Mouse (Mus musculus) testis, adult 2 months (tissue): ENCODE measurements around the gene Usp21. TPM values are rescaled to one million over a fixed set of nuclear protein-coding genes. Genes with fewer than 3 reads are reported as not detected.

Experiments used
- H3K27ac ChIP-seq: fragments of 200-500 bp; 2 replicates; pipeline ENCODE4 v1.5.1; 2012; ENCODE audit warnings: low read depth, low read length; ENCODE audit not compliant: control insufficient read depth, insufficient read depth
- H3K27me3 ChIP-seq: fragments of 200-500 bp; 2 replicates; pipeline ENCODE4 v1.6.1; 2012; ENCODE audit warnings: mild to moderate bottlenecking, low read length, moderate library complexity; ENCODE audit not compliant: control insufficient read depth, insufficient read depth
- H3K36me3 ChIP-seq: fragments of 200-500 bp; 2 replicates; pipeline ENCODE4 v1.6.1; 2012; ENCODE audit warnings: mild to moderate bottlenecking, low read length; ENCODE audit not compliant: control insufficient read depth, insufficient read depth
- H3K4me1 ChIP-seq: fragments of 200-500 bp; 2 replicates; pipeline ENCODE4 v1.6.1; 2012; ENCODE audit warnings: low read length; ENCODE audit not compliant: control insufficient read depth, insufficient read depth
- H3K4me3 ChIP-seq: fragments of 200-500 bp; 2 replicates; pipeline ENCODE4 v1.5.1; 2012; ENCODE audit warnings: low read depth, mild to moderate bottlenecking, low read length, moderate library complexity, mixed read lengths; ENCODE audit not compliant: control insufficient read depth
- CTCF ChIP-seq: fragments of 200-500 bp; IDR thresholded peaks from 2 replicates; pipeline ENCODE4 v1.5.1; 2012; ENCODE audit warnings: low read depth, mild to moderate bottlenecking, inconsistent platforms, low read length, moderate library complexity; ENCODE audit not compliant: control insufficient read depth, insufficient read depth, insufficient replicate concordance
- POLR2A ChIP-seq: fragments of 200-500 bp; IDR thresholded peaks from 2 replicates; pipeline ENCODE4 v1.6.1; 2012; ENCODE audit warnings: low read depth, mild to moderate bottlenecking, inconsistent platforms, low read length, moderate library complexity; ENCODE audit not compliant: control insufficient read depth
- polyA plus RNA-seq: library from polyadenylated mRNA; depleted of rRNA; stranded (reverse); fragments of >200 nt; gene quantifications from 2 replicates; pipeline ENCODE4 v1.2.3, GENCODE M21; 2012

Gene Usp21
- polyA plus RNA-seq, 1 experiment: 38.7 TPM

DNA sequence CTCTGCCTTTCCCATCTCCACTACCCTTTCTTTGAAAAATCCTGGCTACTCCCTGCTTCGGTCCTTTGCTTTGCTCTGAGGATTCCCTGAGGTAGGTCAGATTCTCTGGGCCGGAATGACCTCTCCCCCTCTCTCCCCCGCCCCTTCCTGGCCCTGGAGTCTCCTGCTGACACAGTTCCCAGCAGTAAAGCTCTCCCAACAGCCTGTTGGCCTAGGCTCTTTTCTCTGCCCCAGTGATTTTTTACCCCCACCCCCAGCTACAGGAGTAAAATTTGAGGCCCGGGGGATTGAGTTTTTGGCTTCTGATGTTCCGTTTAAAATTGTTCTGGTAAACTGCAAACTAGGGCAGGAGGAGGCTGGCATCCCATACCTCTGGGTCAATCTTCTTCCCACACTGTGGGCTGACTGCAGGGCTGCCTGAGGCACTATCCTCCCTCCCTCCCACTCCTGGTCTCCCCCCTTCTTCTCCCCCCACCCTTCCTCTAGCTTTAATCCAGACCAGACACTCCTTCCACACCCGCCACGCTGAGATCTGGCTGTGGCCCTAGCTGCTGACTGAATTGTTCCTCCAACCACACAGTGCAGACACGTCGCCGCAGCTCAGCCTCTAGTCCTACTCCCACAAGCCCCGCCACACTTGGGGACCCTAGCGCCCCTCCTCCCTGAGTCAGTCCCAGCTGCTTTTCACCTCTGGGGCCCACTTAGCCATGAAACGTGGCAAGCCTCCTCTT, 36.0 kb downstream of the Usp21 start:
- Histone ChIP-seq H3K27me3 (no peaks in the 10 kb centered on the region), H3K27ac (no peak overlapping the region), H3K4me1 (peaks cover 21% of the 10 kb centered on the region), H3K4me3 (no peak overlapping the region), H3K36me3 (no peaks in the 10 kb centered on the region)
- TF ChIP-seq CTCF (no peak), POLR2A (no peak)

DNA sequence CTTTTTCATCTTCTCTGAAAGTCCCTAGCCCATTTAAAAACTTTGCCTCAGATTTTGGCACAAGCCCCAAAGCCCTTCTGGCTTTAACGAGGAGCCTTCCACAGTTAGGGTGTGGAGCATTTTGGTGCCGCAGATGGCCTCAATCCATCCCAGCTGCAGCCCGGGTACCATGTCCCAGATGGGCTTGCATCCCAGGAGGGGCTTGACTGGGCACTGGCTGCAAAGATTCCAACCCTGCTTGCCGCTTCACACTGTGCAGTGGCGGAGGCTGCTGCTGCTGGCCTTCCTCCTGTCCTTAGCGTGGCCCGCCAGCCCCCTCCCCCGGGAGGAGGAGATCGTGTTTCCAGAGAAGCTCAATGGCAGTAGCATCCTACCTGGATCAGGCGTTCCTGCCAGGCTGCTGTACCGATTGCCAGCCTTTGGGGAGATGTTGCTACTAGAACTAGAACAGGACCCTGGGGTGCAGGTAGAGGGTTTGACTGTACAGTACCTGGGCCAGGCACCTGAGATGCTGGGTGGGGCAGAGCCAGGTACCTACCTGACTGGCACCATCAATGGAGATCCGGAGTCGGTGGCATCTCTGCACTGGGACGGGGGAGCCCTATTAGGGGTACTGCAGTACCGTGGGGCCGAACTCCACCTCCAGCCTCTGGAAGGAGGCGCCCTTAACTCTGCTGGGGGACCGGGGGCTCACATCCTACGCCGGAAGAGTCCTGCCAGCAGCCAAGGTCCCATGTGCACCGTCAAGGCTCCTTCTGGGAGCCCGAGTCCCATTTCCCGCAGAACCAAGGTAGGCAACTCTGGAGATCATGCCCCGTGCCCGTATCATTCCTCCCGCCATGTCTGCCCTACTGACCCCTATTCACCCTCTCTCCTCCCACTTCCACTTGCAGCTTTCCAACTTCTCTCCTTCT, 36.9 kb downstream of the Usp21 start, which contains the start of gene Ndufs2:
Gene Ndufs2, minus strand, starts transcription at position 709 of the 914 bp plus-strand sequence.
- Histone ChIP-seq H3K4me1 (peaks cover 16% of the 10 kb centered on the region), H3K27me3 (no peaks in the 10 kb centered on the region), H3K4me3 (no peak within 1 kb of the TSS), H3K36me3 (no peaks in the 10 kb centered on the region), H3K27ac (no peak within 1 kb of the TSS)
- no peak for TF ChIP-seq CTCF
- no peak for TF ChIP-seq POLR2A

DNA sequence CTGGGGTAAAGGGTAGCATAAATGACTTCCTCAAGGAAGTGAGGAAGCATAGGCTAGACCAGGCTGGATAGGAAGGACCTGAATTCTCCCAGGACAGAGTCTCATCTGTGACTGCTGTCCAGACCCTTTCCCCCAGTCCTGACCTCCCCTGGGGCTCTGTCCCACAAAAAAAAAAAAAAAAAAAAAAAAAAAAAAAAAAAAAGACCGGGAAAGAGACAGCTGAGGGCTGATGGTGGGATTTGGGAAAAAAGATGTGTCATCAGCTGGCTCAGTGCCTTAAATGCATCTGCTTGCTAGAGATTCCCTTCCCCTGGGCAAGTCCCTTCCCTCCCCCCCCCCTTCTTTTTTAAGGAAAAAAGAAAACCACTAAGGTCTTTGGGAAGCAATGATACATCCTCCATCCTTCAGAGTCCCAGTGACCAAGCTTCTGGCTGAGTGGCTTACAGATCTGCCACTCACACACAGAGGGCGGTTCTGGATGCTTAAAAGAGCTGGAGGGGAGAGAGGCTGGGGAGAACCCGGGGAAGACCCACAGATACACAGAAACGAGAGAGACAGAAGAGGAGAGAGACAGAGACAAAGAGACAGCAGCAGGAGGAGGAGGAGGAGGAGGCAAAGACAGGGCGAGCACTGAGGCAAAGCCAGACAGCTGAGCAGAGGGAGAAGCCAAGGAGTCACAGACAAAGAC, 37.7 kb downstream of the Usp21 start, which contains the start of gene Adamts4:
Gene Adamts4, plus strand, starts transcription at position 509 of the 688 bp plus-strand sequence.
- Histone ChIP-seq H3K4me3 (no peak within 1 kb of the TSS), H3K4me1 (peaks cover 16% of the 10 kb centered on the region), H3K27me3 (no peaks in the 10 kb centered on the region), H3K27ac (no peak within 1 kb of the TSS), H3K36me3 (no peaks in the 10 kb centered on the region)
- no peak for TF ChIP-seq CTCF

DNA sequence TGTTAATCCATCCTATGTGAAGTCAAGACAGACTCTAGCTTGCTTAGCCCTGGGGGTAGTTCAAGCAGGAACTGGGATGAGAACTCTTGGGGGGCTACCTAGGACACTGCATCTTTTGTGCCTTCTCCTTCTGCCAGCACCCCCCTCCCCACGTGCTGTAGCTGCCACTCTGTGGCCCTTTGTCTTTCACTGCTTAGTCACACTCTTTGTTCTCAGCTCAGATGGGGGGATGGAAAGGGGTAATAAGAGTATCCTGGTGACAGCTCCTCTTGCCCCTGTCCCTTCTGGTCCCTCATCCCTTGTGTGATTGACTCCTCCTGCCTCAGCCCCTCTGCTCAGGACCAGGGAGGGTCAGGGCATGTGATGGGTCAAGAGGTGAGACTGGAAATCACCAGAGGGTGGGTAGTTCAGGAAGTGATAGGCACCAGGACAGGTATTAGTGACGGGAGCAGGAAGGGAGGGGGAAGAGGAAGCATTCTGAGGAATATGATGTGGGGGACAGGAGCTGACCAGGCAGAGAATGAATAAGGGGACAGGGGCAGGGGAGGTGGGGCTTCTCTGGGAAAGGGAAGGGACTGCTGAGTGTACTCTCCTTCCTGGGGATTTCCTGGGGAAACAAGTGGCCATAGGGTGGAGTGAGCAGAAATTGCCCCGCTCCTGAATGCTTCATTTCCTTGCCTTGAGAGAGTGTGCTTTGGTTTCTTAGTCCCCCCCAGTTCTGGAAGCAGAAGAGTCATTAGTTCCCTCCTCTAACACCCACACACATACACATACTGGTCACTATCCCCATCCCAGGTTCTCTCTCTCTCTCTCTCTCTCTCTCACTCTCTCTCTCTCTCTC, 39.2 kb downstream of the Usp21 start:
- no peaks in the 10 kb centered on the region for H3K27me3 ChIP-seq
- peaks cover 16% of the 10 kb centered on the region for H3K4me1 ChIP-seq
- no peak overlapping the region for H3K27ac ChIP-seq
- TF ChIP-seq CTCF: no peak
- no peak for TF ChIP-seq POLR2A
- H3K36me3 ChIP-seq: no peaks in the 10 kb centered on the region
- H3K4me3 ChIP-seq: no peak overlapping the region

DNA sequence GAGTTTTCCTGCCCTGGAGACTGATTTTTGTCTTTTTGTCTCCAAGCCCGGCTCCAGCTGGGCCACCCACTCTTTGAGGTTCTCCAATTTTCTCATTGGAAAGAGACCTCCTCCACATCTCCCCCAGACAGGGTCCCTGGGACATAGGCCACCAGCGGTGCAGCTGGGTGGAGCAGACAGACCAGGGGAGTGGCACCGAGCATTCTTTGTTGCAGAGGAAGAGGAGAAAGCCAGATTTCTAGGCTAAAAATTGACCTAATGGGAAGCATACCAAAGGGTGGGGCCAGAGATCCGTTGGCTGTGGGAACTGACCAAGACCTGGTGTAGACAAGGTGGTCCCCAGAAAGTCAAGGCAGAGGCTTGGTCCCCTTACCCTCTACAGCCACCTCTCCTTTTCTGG, 39.9 kb downstream of the Usp21 start:
- Histone ChIP-seq H3K27me3 (no peaks in the 10 kb centered on the region), H3K27ac (no peak overlapping the region), H3K4me3 (no peak overlapping the region), H3K36me3 (no peaks in the 10 kb centered on the region), H3K4me1 (peaks cover 16% of the 10 kb centered on the region)
- no peak for TF ChIP-seq CTCF
- no peak for TF ChIP-seq POLR2A

DNA sequence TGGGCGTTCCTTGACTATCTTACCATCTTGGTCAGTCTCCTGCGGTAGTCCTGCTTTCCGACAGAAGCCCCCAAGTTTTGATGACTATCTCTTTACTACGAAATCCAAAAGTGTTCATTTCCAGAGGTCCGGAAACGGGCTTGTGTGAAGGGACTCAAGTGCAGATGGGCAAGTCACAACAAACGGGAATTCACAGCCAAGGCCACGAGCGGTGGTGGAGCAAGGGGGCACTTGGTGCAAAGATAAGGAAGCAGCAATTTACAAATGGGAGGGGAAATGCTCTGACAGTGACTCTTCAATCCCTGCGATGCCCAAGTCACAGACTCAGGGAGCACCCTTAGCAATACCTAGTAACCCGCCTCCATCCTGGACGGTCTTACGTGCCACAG, 40.3 kb downstream of the Usp21 start:
- Histone ChIP-seq H3K36me3 (no peaks in the 10 kb centered on the region), H3K4me1 (peaks cover 16% of the 10 kb centered on the region)
- TF ChIP-seq CTCF (no peak), POLR2A (no peak)

More for the DNA sequence above, 40.3 kb downstream of the Usp21 start:
- Histone ChIP-seq H3K27me3 (no peaks in the 10 kb centered on the region), H3K4me3 (peak overlapping the region; percentile 95), H3K27ac (peak overlapping the region; percentile 64)
